Mouse (Mus musculus): ENCODE measurements around the gene Ube2o. TPM values are rescaled to one million over a fixed set of nuclear protein-coding genes. Genes with fewer than 3 reads are reported as not detected.

The Ube2o gene
- polyA plus RNA-seq, 1 experiment from 2014 or later: 15.5 TPM

DNA sequence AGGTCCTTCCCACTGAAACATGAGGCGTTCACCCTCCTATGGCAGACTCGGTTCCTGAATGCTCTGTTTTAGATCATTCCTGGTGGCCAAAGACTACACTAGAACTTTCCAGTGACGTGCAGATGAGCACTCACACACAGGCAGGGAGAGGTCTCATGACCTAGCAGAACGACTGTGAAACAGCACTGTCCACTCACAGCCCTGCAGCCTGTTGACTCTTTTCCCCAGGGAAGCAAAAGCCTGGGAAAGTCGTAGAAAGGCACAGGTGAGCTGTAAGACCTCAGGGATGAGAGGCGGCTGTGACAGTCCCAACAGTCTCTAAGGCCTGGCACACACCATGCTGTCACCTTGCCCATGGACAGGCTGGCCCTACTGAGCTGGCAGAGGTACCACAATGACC, 24.9 kb downstream of the Ube2o start:
- no peak overlapping the region for H3K4me3 ChIP-seq (ENCODE audit: low read depth, low read length)

DNA sequence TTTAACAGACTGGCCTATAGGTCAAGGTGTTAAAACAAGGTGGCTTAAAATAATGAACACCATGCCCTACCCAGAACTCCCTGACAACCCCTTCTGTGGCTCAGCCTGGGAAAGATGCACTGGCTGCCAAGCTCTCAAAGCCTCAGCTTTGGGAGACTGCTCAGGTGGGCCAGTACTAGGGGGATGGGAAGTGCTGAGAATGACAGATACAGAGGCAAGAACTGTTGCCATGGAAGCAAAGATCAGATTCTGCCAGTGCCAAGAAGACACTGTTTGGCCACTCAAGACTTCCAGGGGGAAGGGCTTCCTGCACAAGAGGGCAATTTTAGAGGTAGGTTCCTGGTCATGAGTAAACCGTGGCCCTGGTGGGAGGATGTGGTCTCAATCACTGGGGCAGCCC, 25.7 kb downstream of the Ube2o start:
- ATAC-seq: peak; percentile 40; the same call in 1 of the 2 replicates
- Histone ChIP-seq H3K4me1 (ENCODE audit: control insufficient read depth, insufficient read depth, low read length) (peaks cover 22% of the 10 kb centered on the region), H3K4me2 (ENCODE audit: low read length) (no peak overlapping the region), H3K9me3 (replicated peaks; ENCODE audit: control insufficient read depth, low read length, poor library complexity, severe bottlenecking) (no peaks in the 10 kb centered on the region), H3K27ac (ENCODE audit: low read length) (peak overlapping the region; percentile 24; the same call in 1 of the 2 replicates), H3K27me3 (ENCODE audit: control insufficient read depth, insufficient read depth, low read depth, low read length) (no peaks in the 10 kb centered on the region), H3K9ac (ENCODE audit: low read depth, low read length) (no peak overlapping the region), H3K36me3 (ENCODE audit: control insufficient read depth, insufficient read depth, low read length) (no peaks in the 10 kb centered on the region), H3K4me3 (ENCODE audit: low read depth, low read length) (no peak overlapping the region)
- 88% methylated on average over 1 of the region's 1 CpGs for WGBS

More for the DNA sequence above, 24.9 kb downstream of the Ube2o start:
- H3K36me3 ChIP-seq (ENCODE audit: control insufficient read depth, insufficient read depth, low read length): no peaks in the 10 kb centered on the region
- no peak for ATAC-seq
- H3K4me1 ChIP-seq (ENCODE audit: control insufficient read depth, insufficient read depth, low read length): peaks cover 22% of the 10 kb centered on the region
- no peak overlapping the region for H3K9ac ChIP-seq (ENCODE audit: low read depth, low read length)
- H3K4me2 ChIP-seq (ENCODE audit: low read length): no peak overlapping the region
- no peak overlapping the region for H3K27ac ChIP-seq (ENCODE audit: low read length)
- H3K9me3 ChIP-seq (replicated peaks; ENCODE audit: control insufficient read depth, low read length, poor library complexity, severe bottlenecking): no peaks in the 10 kb centered on the region
- WGBS: 70% methylated on average over 6 of the region's 6 CpGs
- no peaks in the 10 kb centered on the region for H3K27me3 ChIP-seq (ENCODE audit: control insufficient read depth, insufficient read depth, low read depth, low read length)

DNA sequence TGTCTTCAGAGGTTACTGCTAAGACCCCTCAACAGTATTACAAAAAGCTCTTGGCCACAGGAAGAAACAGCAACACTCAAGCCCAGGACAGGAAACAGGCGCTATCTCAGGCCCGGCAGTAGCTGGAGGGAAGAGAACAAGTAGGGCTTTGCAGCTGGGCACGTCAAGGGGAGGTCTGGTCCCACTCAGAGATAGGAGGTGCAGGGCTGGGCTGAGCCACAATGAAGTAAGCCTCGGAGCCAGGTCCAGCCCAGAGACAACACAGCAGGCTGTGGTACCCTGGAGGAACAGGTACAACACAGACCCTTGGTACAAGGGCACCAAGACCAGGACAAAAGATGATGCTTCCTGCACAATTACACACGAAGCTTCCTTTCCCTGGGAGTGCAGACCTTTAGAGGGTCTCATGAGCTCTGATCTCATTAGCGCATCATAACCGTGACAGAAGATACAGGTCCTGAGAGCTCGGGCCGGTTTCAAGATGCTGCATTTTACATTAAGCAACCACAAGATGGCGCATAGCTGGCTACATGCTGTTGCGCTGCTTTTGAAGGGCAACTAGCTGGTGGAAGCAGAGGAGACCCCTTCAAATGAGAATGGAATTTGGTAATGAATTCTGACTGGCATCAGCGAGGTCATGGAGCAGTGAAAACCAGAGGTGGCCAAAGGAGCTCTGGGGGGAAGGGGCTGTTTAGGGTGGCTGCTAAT, 26.9 kb downstream of the Ube2o start:
- no peak overlapping the region for H3K4me2 ChIP-seq (ENCODE audit: low read length)
- ATAC-seq: peak; percentile 30; the same call in 1 of the 2 replicates
- no peaks in the 10 kb centered on the region for H3K27me3 ChIP-seq (ENCODE audit: control insufficient read depth, insufficient read depth, low read depth, low read length)
- H3K4me1 ChIP-seq (ENCODE audit: control insufficient read depth, insufficient read depth, low read length): peaks cover 22% of the 10 kb centered on the region
- peak overlapping the region; percentile 40; the same call in 1 of the 2 replicates for H3K27ac ChIP-seq (ENCODE audit: low read length)
- no peaks in the 10 kb centered on the region for H3K9me3 ChIP-seq (replicated peaks; ENCODE audit: control insufficient read depth, low read length, poor library complexity, severe bottlenecking)
- no peak overlapping the region for H3K4me3 ChIP-seq (ENCODE audit: low read depth, low read length)
- 36% methylated on average over 12 of the region's 12 CpGs for WGBS
- H3K36me3 ChIP-seq (ENCODE audit: control insufficient read depth, insufficient read depth, low read length): no peaks in the 10 kb centered on the region
- H3K9ac ChIP-seq (ENCODE audit: low read depth, low read length): no peak overlapping the region

DNA sequence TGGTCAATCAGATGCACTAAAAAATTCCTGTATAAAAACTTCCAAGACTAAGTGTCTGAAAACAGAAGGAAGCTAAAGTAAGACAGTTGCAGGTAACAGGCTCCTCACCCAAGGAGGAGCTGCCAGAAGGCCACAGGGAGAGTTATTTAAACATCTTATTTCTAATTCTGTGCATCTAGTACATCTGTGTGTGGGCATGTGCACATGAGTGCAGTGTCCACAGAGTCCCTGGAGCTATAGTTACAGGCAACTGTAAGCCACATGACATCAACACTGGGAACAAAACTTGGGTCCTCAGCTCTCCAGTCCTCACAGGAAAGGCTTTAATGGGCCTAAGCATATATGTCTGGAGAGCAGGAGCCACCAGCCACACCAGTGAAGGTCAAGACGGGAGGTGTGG, 29.1 kb downstream of the Ube2o start:
- Histone ChIP-seq H3K27ac (ENCODE audit: low read length) (no peak overlapping the region), H3K4me3 (ENCODE audit: low read depth, low read length) (no peak overlapping the region), H3K4me2 (ENCODE audit: low read length) (no peak overlapping the region), H3K9me3 (replicated peaks; ENCODE audit: control insufficient read depth, low read length, poor library complexity, severe bottlenecking) (no peaks in the 10 kb centered on the region), H3K36me3 (ENCODE audit: control insufficient read depth, insufficient read depth, low read length) (peaks cover 3% of the 10 kb centered on the region), H3K27me3 (ENCODE audit: control insufficient read depth, insufficient read depth, low read depth, low read length) (no peaks in the 10 kb centered on the region), H3K4me1 (ENCODE audit: control insufficient read depth, insufficient read depth, low read length) (peaks cover 17% of the 10 kb centered on the region), H3K9ac (ENCODE audit: low read depth, low read length) (no peak overlapping the region)
- no peak for ATAC-seq
- 89% methylated on average over 1 of the region's 1 CpGs for WGBS

GRCm38 (mm10) chr11:116550748-116551147, 30.5 kb downstream of the Ube2o start:
- no peak overlapping the region for H3K9ac ChIP-seq (ENCODE audit: low read depth, low read length)
- peaks cover 14% of the 10 kb centered on the region for H3K4me1 ChIP-seq (ENCODE audit: control insufficient read depth, insufficient read depth, low read length)
- H3K9me3 ChIP-seq (replicated peaks; ENCODE audit: control insufficient read depth, low read length, poor library complexity, severe bottlenecking): no peaks in the 10 kb centered on the region
- no peak overlapping the region for H3K4me3 ChIP-seq (ENCODE audit: low read depth, low read length)
- H3K4me2 ChIP-seq (ENCODE audit: low read length): no peak overlapping the region
- H3K27ac ChIP-seq (ENCODE audit: low read length): no peak overlapping the region
- WGBS: 79% methylated on average over 7 of the region's 7 CpGs
- peaks cover 9% of the 10 kb centered on the region for H3K36me3 ChIP-seq (ENCODE audit: control insufficient read depth, insufficient read depth, low read length)
- no peak for ATAC-seq
- no peaks in the 10 kb centered on the region for H3K27me3 ChIP-seq (ENCODE audit: control insufficient read depth, insufficient read depth, low read depth, low read length)

- Histone ChIP-seq H3K27ac (ENCODE audit: low read length) (no peak overlapping the region), H3K4me1 (ENCODE audit: control insufficient read depth, insufficient read depth, low read length) (peaks cover 3% of the 10 kb centered on the region; the same call in 1 of the 2 replicates)
- 93% methylated on average over 11 of the region's 11 CpGs for WGBS
Measured at GRCm38 (mm10) chr11:116549273-116550038, 31.8 kb downstream of the Ube2o start.

GRCm38 (mm10) chr11:116548780-116549179, 32.5 kb downstream of the Ube2o start:
- Histone ChIP-seq H3K36me3 (ENCODE audit: control insufficient read depth, insufficient read depth, low read length) (peaks cover 28% of the 10 kb centered on the region), H3K4me3 (ENCODE audit: low read depth, low read length) (no peak overlapping the region), H3K4me1 (ENCODE audit: control insufficient read depth, insufficient read depth, low read length) (no peaks in the 10 kb centered on the region), H3K27me3 (ENCODE audit: control insufficient read depth, insufficient read depth, low read depth, low read length) (no peaks in the 10 kb centered on the region), H3K9me3 (replicated peaks; ENCODE audit: control insufficient read depth, low read length, poor library complexity, severe bottlenecking) (no peaks in the 10 kb centered on the region), H3K9ac (ENCODE audit: low read depth, low read length) (no peak overlapping the region), H3K27ac (ENCODE audit: low read length) (no peak overlapping the region), H3K4me2 (ENCODE audit: low read length) (no peak overlapping the region)
- 96% methylated on average over 9 of the region's 9 CpGs for WGBS
- no peak for ATAC-seq

More at GRCm38 (mm10) chr11:116549273-116550038, 31.8 kb downstream of the Ube2o start:
- Histone ChIP-seq H3K27me3 (ENCODE audit: control insufficient read depth, insufficient read depth, low read depth, low read length) (no peaks in the 10 kb centered on the region), H3K4me2 (ENCODE audit: low read length) (no peak overlapping the region), H3K9me3 (replicated peaks; ENCODE audit: control insufficient read depth, low read length, poor library complexity, severe bottlenecking) (no peaks in the 10 kb centered on the region), H3K4me3 (ENCODE audit: low read depth, low read length) (no peak overlapping the region), H3K9ac (ENCODE audit: low read depth, low read length) (no peak overlapping the region), H3K36me3 (ENCODE audit: control insufficient read depth, insufficient read depth, low read length) (peaks cover 21% of the 10 kb centered on the region)
- no peak for ATAC-seq

- H3K36me3 ChIP-seq (ENCODE audit: control insufficient read depth, insufficient read depth, low read length): peaks cover 41% of the 10 kb centered on the region
- H3K9me3 ChIP-seq (replicated peaks; ENCODE audit: control insufficient read depth, low read length, poor library complexity, severe bottlenecking): no peaks in the 10 kb centered on the region
- no peaks in the 10 kb centered on the region for H3K27me3 ChIP-seq (ENCODE audit: control insufficient read depth, insufficient read depth, low read depth, low read length)
- no peak overlapping the region for H3K27ac ChIP-seq (ENCODE audit: low read length)
- H3K4me2 ChIP-seq (ENCODE audit: low read length): no peak overlapping the region
- no peaks in the 10 kb centered on the region for H3K4me1 ChIP-seq (ENCODE audit: control insufficient read depth, insufficient read depth, low read length)
- H3K4me3 ChIP-seq (ENCODE audit: low read depth, low read length): no peak overlapping the region
- 80% methylated on average over 17 of the region's 17 CpGs for WGBS
- ATAC-seq: no peak
- H3K9ac ChIP-seq (ENCODE audit: low read depth, low read length): no peak overlapping the region
Measured at GRCm38 (mm10) chr11:116547296-116548060, 33.8 kb downstream of the Ube2o start.

Data from midbrain, embryonic 16.5 days (tissue).